Mouse (Mus musculus) lung, embryonic 16.5 days (tissue): ENCODE results near the gene Ruvbl2. TPM values are rescaled to one million over a fixed set of nuclear protein-coding genes. Genes with fewer than 3 reads are reported as not detected.
"Not testable (repeated sequence)": the region's sequence is repeated elsewhere in the genome, so short reads cannot be mapped to it uniquely, and the experiment has no call there.

Source experiments
- ATAC-seq: fragments of 200-750 bp; cut with Nextera tagmentation; 2 replicates; pipeline ENCODE4 v1.8.0; 2017; ENCODE audit warnings: low read depth, mild to moderate bottlenecking, moderate library complexity
- H3K27ac ChIP-seq: fragments of 300-500 bp; sonication (generic); 2 replicates; pipeline ENCODE4 v1.5.1; 2014; ENCODE audit warnings: mild to moderate bottlenecking, control low read depth, low read length
- H3K27me3 ChIP-seq: fragments of 300-500 bp; sonication (generic); 2 replicates; pipeline ENCODE4 v1.6.1; 2014; ENCODE audit warnings: low read depth, low read length, mixed read lengths; ENCODE audit not compliant: control insufficient read depth, insufficient read depth
- H3K36me3 ChIP-seq: fragments of 300-500 bp; sonication (generic); 2 replicates; pipeline ENCODE4 v1.6.1; 2014; ENCODE audit warnings: low read length; ENCODE audit not compliant: control insufficient read depth, insufficient read depth
- H3K4me1 ChIP-seq: fragments of 300-500 bp; sonication (generic); replicated peaks from 2 replicates; pipeline ENCODE4 v1.6.1; 2014; ENCODE audit warnings: low read length, mixed read lengths; ENCODE audit not compliant: control insufficient read depth, insufficient read depth
- H3K4me2 ChIP-seq: fragments of 300-500 bp; sonication (generic); 2 replicates; pipeline ENCODE4 v1.6.1; 2014; ENCODE audit warnings: low read depth, low read length, control low read depth
- H3K4me3 ChIP-seq: fragments of 300-500 bp; sonication (generic); 2 replicates; pipeline ENCODE4 v1.5.1; 2014; ENCODE audit warnings: mild to moderate bottlenecking, low read length, control low read depth
- H3K9ac ChIP-seq: fragments of 300-500 bp; sonication (generic); 2 replicates; pipeline ENCODE4 v1.6.1; 2014; ENCODE audit warnings: low read length, control low read depth
- H3K9me3 ChIP-seq: fragments of 300-500 bp; sonication (generic); 2 replicates; pipeline ENCODE4 v1.6.1; 2016; ENCODE audit warnings: low read length; ENCODE audit not compliant: control insufficient read depth
- WGBS: fragments of 180-500 bp; shearing (Covaris S2); extraction: QIAGEN DNeasy Blood & Tissue Kit; methylation state at CpG from one replicate; pipeline ENCODE4 v1.1.7; 2014; 5-methylcytosine and 5-hydroxymethylcytosine counted together
- polyA plus RNA-seq: library from polyadenylated mRNA; unstranded; fragments of >200 nt; fragmentation: Nextera tagmentation; extraction: Ambion mirVana; gene quantifications from 2 replicates; pipeline ENCODE4 v1.2.1, GENCODE M21; 2015

Ruvbl2 gene
- 159 and 160 TPM in 2 replicates for polyA plus RNA-seq

DNA sequence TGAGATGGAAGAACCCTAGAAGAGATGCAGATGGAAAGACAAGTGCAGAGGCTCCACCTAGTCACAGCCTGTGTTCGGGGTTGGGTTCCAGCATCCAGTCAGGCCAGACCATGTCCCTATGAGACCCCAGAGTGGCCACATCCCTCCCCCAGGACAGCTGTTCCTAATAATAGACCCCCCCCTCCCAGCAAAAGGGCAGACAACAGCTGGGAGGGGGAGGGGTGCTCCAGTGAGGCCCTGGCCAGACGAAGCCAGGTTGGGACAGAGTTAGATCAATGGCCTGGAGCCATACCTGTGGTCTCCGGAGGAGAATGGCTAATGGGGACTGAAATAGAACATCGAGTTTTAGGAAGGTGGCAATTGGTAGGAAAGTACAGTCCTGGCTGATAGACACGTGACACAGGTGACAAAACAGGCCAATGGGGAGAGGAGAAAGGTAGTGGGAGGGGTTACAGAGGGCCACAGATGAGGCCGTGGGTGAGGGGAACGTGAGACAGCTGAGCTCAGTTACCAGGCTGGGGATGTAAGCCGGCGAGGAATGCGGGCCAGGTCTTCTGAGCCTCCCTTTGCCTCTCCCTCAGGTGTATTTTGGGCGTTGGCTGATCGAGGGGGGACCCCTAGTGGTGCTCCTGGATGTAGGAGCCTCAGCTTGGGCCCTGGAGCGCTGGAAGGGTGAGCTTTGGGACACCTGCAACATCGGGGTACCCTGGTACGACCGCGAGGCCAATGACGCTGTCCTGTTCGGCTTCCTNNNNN is at the start of gene Ruvbl2:
Gene Ruvbl2, minus strand, starts transcription at position 576 of the 756 bp plus-strand sequence.
- Histone ChIP-seq H3K4me1 (peaks cover 33% of the 10 kb centered on the region), H3K9ac (peak within 1 kb of the TSS; percentile 35), H3K9me3 (no peaks in the 10 kb centered on the region), H3K4me2 (peak within 1 kb of the TSS; percentile 18), H3K27me3 (no peaks in the 10 kb centered on the region), H3K4me3 (no peak within 1 kb of the TSS), H3K36me3 (peaks cover 11% of the 10 kb centered on the region), H3K27ac (no peak within 1 kb of the TSS)
- WGBS = 22% methylated on average over 19 of the region's 19 CpGs
- no peak for ATAC-seq

DNA sequence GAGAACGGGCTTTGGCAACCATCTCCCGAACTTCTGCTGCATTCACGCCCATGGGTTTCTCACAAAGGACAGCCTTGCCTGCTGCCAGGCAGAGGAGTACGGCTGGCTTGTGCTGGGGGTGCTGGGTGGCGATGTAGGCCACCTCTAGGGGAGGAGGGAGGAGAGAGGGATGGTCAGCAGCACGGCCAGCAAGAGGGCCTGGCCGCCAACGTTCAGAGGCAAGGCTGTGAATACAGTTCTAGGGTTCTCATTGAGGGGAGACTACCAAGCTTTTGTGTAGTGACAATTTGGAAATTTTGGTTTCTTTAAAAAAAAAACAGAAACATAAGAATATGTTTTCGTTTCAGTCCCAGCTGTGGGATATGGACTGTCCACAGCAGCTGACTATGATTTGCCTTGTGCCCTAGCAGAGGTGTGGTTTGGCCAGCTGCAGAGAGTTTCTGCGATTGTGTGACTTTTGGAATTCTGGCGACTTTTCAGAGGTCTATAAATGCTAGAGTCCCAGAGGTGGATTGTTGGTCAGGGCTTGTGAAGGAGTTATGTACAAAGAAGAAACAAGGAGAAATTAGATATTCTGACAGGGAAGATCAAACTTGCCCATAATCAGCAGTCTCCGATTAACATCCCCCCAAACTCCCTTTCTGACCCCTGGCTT is 49.0 kb upstream of the Ruvbl2 start, which contains the start of gene Gm45808:
Gene Gm45808, minus strand, starts transcription at position 51 of the 655 bp plus-strand sequence.
- WGBS = 67% methylated on average over 12 of the region's 12 CpGs
- H3K9me3 ChIP-seq = no peaks in the 10 kb centered on the region
- no peak for ATAC-seq
- no peak within 1 kb of the TSS for H3K9ac ChIP-seq
- no peak within 1 kb of the TSS for H3K27ac ChIP-seq
- H3K4me1 ChIP-seq = 0 out of 2 replicates have a peak, but pooled peaks cover 2% of the 10 kb centered on the region
- no peaks in the 10 kb centered on the region for H3K27me3 ChIP-seq
- no peak within 1 kb of the TSS for H3K4me2 ChIP-seq
- H3K4me3 ChIP-seq = no peak within 1 kb of the TSS
- H3K36me3 ChIP-seq = no peaks in the 10 kb centered on the region

DNA sequence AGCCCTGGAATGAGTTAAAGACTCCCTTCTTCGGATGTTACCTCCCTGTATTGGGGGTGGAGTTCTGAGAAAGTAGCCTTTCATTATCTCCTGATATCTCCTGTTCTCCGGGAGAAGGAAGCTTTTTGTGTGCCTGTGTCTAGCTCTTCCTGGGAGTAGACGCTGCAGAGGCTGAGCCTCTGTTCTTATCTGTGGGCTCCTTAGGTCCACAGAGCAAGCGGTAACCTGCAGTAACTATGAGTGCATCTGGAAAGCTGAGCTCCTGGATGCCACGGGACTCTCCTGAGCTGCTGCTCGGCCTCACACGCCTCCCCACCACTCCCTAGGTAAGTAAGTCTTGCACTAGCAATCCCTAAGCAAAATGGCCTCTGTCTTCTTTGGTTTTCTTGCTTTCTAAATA is 48.3 kb upstream of the Ruvbl2 start:
- no peak overlapping the region for H3K27ac ChIP-seq
- no peaks in the 10 kb centered on the region for H3K4me1 ChIP-seq
- no peak overlapping the region for H3K4me2 ChIP-seq
- no peak overlapping the region for H3K9ac ChIP-seq
- 56% methylated on average over 7 of the region's 7 CpGs for WGBS
- no peak for ATAC-seq
- no peak overlapping the region for H3K4me3 ChIP-seq
- no peaks in the 10 kb centered on the region for H3K27me3 ChIP-seq
- no peaks in the 10 kb centered on the region for H3K9me3 ChIP-seq
- no peaks in the 10 kb centered on the region for H3K36me3 ChIP-seq

DNA sequence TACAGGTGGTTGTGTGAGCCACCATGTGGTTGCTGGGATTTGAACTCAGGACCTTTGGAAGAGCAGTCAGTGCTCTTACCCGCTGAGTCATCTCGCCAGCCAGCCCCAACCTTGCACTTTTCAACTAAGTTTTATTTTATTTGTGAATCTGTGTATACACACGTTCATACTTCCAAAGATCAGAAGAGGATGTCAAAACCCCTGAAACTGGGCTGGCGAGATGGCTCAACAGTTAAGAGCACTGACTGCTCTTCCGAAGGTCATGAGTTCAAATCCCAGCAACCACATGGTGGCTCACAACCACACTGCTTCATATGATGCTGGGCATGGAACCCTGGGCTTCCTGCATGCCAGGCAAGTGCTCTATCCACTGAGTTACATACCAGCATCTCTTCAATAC is 47.1 kb upstream of the Ruvbl2 start:
- not testable (repeated sequence) for ATAC-seq, H3K4me3 ChIP-seq, H3K27me3 ChIP-seq, H3K36me3 ChIP-seq, H3K4me2 ChIP-seq, H3K9me3 ChIP-seq, H3K9ac ChIP-seq, H3K4me1 ChIP-seq, H3K27ac ChIP-seq
- WGBS = 86% methylated on average over 5 of the region's 5 CpGs

DNA sequence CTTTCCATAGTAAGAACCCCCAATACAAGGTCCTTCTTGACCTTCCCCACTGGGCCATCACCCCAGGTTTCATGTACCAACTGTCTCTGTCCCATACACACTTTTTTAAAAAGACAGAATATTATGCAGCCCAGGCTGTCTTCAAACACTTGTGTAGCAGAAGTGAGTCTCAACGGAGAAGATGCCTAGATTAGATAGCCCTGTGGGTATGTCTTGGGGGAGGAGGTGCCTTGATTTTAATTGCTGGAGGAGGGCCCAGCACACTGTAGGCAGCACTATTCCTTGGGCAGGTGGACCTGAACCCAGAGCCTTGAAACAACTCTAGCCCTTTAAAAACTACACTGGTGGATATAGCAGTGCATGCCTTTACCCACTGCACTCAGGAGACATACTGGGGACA is 44.3 kb upstream of the Ruvbl2 start:
- H3K4me3 ChIP-seq = no peak overlapping the region
- H3K4me2 ChIP-seq = no peak overlapping the region
- no peak overlapping the region for H3K27ac ChIP-seq
- H3K4me1 ChIP-seq = no peaks in the 10 kb centered on the region
- H3K9me3 ChIP-seq = no peaks in the 10 kb centered on the region
- no peak for ATAC-seq
- H3K27me3 ChIP-seq = no peaks in the 10 kb centered on the region
- no peaks in the 10 kb centered on the region for H3K36me3 ChIP-seq
- 94% methylated on average over 1 of the region's 1 CpGs for WGBS
- H3K9ac ChIP-seq = no peak overlapping the region

DNA sequence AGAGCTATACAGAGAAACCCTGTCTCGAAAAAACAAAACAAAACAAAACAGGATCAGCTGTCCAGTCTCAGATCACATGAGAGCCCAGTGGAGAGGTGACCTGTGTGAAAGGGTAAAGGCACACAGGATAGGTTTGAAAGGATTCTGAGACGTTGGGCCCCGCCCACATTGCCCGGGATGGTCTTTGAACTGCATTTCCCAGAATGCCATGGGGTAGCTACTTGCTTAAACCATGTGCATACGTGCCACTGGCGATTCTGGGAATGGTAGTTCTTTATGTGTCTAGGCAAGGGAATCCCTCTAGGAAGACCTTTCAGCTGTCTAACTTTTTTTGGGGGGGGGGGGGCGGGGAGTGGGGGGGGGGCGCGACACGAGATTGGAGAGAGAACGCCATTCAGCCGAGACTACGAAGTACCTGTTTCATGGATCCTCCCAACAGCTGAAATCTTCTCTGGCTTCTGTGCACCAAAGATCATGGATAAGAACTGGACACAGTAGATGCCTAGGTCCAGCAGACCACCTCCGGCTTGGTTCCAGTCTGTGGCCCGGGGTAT is 43.6 kb upstream of the Ruvbl2 start, which contains the start of gene Tulp2:
Gene Tulp2, plus strand, starts transcription at position 504 of the 554 bp plus-strand sequence.
- Histone ChIP-seq H3K4me2 (no peak within 1 kb of the TSS), H3K27ac (no peak within 1 kb of the TSS), H3K4me3 (no peak within 1 kb of the TSS), H3K27me3 (no peaks in the 10 kb centered on the region), H3K9me3 (no peaks in the 10 kb centered on the region), H3K9ac (no peak within 1 kb of the TSS), H3K4me1 (no peaks in the 10 kb centered on the region), H3K36me3 (no peaks in the 10 kb centered on the region)
- ATAC-seq = peak; percentile 71
- WGBS = 53% methylated on average over 15 of the region's 15 CpGs

DNA sequence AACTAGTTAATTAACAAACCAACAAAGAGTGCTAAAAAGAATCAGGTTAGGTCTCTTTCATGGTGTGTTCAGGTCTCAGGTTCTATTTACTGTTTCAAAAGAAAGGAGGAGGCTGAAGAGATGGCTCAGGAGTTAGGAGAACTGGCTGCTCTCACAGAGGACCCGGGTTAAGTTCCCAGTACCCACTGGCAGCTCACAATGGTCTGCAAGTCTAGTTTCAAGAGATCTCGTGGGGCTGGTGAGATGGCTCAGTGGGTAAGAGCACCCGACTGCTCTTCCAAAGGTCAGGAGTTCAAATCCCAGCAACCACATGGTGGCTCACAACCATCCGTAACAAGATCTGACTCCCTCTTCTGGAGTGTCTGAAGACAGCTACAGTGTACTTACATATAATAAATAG is 42.4 kb upstream of the Ruvbl2 start:
- not testable (repeated sequence) for H3K27me3 ChIP-seq, H3K27ac ChIP-seq, H3K36me3 ChIP-seq, ATAC-seq, H3K4me2 ChIP-seq, H3K9me3 ChIP-seq, H3K4me3 ChIP-seq, H3K9ac ChIP-seq, H3K4me1 ChIP-seq
- 62% methylated on average over 3 of the region's 4 CpGs for WGBS

DNA sequence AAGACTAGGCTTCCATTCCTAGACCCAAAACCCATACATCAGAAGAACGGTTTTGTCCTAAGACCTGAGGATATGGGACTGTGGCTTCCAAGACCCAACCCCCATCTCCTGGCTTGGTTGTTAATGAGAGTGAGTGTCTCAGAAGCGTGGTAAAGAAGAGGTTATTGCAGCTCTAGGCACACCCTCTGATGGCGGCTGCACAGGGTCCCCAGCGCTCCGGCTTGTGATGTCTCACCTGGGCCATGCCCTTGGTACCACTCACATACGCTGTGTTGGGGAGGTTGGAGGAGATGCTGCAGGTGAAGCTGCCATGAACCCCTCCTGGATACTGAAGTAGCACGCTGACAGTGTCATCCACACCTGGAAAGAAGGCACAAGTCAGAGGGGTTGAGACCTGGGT is 40.9 kb upstream of the Ruvbl2 start:
- H3K4me2 ChIP-seq = no peak overlapping the region
- WGBS = 91% methylated on average over 7 of the region's 7 CpGs
- H3K36me3 ChIP-seq = no peaks in the 10 kb centered on the region
- no peak overlapping the region for H3K9ac ChIP-seq
- H3K27me3 ChIP-seq = no peaks in the 10 kb centered on the region
- no peaks in the 10 kb centered on the region for H3K9me3 ChIP-seq
- H3K4me1 ChIP-seq = peaks cover 3% of the 10 kb centered on the region; the same call in 1 of the 2 replicates
- H3K4me3 ChIP-seq = no peak overlapping the region
- no peak overlapping the region for H3K27ac ChIP-seq
- ATAC-seq = no peak

DNA sequence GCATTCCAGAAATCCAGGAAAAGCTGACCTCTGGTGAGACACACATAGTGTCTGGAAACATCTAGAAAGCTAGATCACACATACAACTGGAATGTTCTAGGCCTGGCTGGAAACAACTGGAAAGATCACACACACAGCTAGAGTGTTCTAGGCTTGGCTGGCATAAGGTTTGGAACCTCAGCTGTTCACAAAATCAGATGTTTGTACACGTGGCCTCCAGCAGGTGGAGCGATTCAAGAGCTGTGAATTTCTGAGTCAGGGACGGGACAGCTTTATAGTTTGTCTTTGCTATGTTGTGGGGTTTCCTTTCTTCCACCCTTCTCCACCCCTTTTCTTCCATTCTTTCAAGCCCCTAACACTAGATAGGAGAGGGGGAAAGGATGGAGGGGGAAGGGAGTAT is 39.1 kb upstream of the Ruvbl2 start:
- 8% methylated on average over 3 of the region's 3 CpGs for WGBS
- no peaks in the 10 kb centered on the region for H3K27me3 ChIP-seq
- no peak for ATAC-seq
- H3K4me2 ChIP-seq = no peak overlapping the region
- H3K27ac ChIP-seq = no peak overlapping the region
- H3K9ac ChIP-seq = no peak overlapping the region
- H3K4me3 ChIP-seq = no peak overlapping the region
- no peaks in the 10 kb centered on the region for H3K36me3 ChIP-seq
- peaks cover 3% of the 10 kb centered on the region; the same call in 1 of the 2 replicates for H3K4me1 ChIP-seq
- H3K9me3 ChIP-seq = no peaks in the 10 kb centered on the region
